Mouse (Mus musculus) left cerebral cortex, postnatal 25 days (tissue): ENCODE measurements around the gene Tmem115. TPM values are rescaled to one million over a fixed set of nuclear protein-coding genes. Genes with fewer than 3 reads are reported as not detected.

ENCODE experiments used
- DNase-seq, 2 experiments: peaks; one replicate each; pipeline ENCODE4 v3.0.0; 2022; ENCODE audit warnings: low spot score in 2 of 2, mixed read lengths in 1 of 2
- intact Hi-C: fragments of 180-260 bp; cut with DNase I; formaldehyde crosslinking; loops from one replicate; pipeline ENCODE4 v1.15.1; 2025
- total RNA-seq, 2 experiments: library from RNA; stranded (reverse); gene quantifications; 2 replicates each; pipeline ENCODE4 v1.2.3; 2021

Gene Tmem115
- total RNA-seq = 10 to 100 TPM; 33.3 to 36.5 TPM

DNA sequence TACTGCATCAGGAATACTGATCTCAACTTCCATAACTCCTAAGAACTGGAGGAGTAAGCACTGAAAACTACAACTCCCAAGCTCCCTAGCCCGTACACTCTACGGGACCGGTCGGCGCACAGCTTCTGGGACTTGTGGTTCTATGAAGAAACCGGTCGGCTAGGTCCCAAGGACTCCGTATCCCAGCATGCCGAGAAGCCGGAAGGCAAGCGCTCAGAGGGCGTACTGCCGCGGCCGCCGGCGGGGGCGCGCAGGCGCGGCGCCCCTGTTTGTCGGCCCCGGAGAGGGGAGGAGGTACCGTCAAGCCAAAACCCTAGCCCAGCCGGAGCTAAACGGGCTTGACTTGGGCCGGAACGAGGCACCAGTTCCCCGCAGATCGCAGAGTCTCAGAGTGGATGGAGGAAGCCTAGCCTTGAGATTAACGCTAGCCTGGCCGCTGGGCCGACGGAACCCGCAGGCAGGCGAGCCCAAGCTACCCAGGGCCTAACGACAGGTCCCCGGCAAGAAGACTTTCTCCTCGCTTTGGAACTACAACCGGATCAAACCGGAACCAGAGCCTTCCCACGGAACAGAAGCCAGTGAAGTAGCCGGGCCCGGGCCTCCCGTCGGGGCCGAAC lies at the start of gene Tmem115:
Gene Tmem115 (plus strand): TSS at position 155 of the 617 bp plus-strand sequence.
- intact Hi-C loops = loop anchor here (10.0 kb wide), 1 partner anchor 649 kb away; the partner anchor contains the start of gene Rbm15b
- DNase-seq = peak; percentile 95 to 99

DNA sequence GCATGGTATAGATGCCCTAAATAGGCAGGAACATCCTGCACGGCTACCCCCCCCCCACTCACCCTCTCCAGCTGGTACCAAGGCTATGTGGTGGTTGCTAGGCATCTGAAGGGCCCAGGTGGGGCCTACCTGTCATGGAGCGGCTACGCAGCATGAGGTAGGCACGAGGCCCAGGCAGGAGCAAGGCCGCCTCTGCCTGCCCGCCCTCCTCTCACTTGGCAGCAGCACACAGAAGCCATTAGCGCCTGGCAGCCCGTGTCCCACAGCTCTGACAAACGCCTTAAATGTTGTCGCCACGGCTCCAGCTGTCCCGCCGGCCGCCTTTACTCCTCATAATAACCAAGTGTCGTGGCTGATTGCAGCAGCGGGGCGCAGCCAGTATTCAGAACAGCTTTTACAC lies 49.4 kb upstream of the Tmem115 start:
- intact Hi-C loops = no loop called here
- DNase-seq = peak; percentile 44 to 54

DNA sequence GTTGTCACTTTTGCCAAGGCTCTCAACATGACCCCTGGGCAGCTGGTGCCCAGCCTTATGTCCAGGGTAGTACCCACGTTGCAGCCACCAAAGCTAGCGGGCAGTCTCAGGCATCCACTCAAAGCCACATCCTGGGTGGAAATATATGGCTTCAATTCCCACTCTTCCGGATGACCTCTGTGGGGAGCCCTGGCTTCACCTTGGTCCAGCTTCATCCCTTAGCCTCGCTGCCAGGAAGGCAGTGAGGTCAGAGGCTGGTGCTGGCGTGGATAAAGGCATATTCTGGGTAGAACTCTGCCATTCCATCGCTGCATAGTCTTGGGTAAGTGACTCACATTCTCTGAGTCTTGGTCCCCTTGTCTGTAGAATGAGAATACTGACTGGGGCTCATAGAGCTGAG lies 49.0 kb upstream of the Tmem115 start:
- no peak for DNase-seq
- intact Hi-C loops = no loop called here

DNA sequence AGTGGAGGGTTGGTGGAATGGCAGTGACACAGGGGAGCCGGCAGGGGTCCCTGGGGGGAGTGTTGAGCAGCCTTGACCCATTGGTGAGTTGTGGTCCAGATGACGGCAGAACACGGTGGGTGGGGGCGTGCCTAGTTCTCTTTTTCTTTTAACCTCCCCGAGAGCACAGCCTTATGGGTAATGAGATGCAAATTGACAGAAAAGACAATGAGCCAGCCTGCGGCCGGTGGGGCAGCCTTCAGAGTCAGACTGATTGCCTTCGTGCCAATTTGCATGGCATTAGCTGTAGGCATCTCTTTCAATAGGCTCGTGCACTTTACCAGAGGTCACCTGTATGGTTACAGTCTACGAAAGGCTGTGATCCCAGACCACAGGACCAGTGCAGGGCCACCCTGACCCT lies 47.7 kb upstream of the Tmem115 start:
- intact Hi-C loops = no loop called here
- no peak for DNase-seq

DNA sequence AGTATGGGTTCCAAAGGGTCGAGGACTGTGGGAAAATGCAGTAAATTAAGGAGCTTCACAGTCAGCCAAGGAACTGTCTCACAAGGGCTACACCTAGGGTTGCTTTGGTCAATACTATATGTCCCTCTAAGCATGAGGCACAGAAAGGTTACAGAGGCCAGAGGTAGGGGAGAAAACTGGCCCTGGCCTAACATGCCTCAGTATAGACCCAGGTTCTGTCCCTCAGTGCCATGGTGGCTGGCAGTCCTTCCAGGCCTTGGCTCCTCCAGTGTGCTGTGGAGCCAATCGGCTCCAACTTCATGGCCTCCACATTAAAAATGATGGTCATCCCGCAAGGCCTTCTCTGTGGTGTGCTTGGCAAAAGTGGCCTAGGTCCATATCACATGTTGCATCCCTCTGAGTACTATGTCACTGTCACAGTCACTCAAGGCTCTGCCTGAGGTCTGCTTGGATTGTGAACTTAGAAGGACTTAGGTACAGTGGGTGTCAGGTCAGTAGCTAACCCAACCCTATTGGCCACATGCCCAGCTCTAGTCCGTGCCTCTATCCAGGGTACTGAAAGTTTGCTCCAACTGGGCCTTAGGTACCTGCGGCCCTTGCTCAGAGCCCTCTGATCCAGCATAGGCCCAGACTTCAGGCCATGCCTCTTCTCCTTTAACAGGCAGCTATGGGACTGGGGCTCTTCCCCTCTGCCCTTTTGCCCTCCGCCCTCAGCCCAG lies 47.1 kb upstream of the Tmem115 start:
- DNase-seq = no peak
- intact Hi-C loops = no loop called here

DNA sequence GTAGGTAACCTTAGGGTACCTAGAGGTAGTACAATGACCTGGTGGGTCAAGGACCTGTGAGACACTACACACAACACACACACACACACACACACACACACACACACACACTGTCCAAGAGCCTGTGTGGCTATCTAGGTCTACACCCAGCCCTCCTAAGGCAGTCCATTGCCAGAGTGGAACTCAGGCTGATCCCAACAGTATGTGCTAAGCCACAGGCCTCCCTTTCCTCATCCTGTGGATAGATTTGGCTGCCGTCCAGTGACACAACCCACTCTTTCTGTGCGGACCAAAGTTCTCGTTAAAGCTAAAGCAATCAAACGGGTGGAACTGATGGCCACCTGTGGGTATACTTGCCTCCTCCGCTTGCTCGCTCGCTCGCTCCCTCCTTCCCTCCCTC lies 43.6 kb upstream of the Tmem115 start:
- intact Hi-C loops = no loop called here

DNA sequence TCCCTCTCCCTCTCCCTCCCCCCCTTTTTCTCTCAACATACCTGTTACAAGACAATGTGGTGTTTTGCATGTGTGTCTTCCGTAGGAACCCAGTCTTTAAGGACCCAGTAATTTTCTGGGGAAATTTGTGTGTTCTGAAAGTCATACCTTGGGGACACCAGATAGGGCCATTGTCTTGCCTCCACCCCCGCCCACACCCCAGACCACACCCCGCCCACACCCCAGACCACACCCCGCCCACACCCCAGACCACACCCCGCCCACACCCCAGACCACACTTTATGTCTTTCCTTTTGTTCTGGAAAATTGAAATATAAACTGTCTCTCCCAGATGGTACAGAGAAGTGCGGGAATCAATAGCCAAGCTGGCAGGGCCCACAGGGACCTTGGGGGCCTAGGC lies 43.1 kb upstream of the Tmem115 start:
- DNase-seq = no peak
- intact Hi-C loops = no loop called here

More for the DNA sequence above, 43.6 kb upstream of the Tmem115 start:
- DNase-seq = no peak

DNA sequence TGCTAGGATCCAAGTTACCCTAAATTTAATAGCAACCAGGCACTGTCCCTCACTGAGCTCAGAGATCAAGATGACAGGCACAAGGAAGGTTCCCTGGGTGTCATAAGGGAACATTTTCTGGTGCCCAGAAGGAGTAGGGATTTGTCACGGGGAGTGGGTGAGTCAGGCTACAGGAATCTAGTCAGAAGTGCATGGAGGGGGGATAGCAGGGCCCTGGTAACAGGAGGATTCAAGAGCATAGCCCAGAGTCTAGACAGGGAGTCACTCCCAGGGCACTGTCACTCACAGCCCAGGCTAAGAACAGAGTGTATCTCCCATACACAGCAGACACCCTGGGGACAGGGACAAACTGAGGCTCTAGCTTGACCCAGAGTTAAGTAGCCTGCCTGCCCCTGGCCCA lies 40.2 kb upstream of the Tmem115 start:
- DNase-seq = no peak
- intact Hi-C loops = no loop called here

DNA sequence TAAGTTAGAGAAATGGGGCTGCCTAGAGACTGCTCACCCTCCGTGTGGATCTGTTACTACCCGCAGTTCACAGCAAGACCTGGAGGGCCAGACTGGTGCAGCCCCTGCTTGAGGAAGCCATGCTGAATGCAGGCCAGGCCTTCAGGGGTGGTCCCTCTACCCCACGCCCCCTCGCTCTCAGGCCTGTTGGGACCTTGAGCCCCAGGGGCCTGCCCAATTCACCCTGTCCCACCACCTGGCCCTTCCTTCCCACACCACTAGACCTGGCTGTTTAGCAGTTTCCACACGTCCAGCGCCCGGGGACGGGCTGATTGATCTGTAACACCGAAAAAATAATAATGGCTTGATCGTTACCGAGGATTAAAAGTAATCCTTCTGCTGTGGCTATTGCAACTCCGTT lies 39.5 kb upstream of the Tmem115 start:
- intact Hi-C loops = no loop called here
- no peak for DNase-seq

DNA sequence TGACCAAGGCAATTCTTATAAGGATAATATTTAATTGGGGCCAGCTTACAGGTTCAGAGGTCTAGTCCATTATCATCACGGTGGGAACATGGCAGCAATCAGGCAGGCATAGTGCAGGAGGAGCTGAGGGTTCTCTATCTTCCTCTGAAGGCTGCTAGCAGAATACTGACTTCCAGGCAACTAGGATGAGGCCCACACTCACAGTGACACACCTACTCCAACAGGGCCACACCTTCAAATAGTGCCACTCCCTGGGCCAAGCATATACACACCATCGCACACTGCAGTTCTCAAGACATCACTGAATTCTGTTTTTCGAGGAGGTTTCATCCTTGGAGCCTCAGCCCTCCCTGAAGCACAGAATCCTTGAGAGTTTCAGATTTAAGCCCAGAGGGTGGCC lies 37.4 kb upstream of the Tmem115 start:
- DNase-seq = no peak
- intact Hi-C loops = no loop called here

DNA sequence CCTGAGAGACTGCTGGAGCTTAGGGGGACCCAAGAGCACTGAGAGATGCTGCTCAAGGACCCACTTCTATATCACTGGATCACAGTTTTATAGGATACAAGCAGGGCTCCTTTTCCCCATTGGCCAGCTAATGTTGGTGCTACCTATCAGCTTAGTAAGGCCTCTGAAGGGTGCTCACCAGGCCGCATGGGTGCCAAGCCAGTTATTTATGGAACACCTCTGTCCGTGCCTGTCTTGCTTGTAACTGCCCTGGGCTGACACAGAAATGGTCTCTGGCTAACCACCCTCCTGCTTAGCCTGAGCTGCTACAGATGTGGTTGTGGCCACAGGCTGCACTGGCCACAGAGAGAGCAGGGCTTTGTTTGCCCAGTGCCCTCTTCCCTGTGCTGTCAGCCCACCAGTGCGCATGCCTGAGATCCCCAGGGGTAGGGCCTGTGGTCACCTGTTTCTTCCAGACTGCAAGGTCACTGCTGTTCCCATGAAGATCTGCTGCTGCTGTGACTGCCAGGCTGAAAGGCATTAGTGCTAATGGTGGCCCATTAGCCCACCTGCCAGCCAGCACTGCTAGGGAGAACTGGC lies 32.9 kb upstream of the Tmem115 start:
- intact Hi-C loops = no loop called here
- no peak for DNase-seq

DNA sequence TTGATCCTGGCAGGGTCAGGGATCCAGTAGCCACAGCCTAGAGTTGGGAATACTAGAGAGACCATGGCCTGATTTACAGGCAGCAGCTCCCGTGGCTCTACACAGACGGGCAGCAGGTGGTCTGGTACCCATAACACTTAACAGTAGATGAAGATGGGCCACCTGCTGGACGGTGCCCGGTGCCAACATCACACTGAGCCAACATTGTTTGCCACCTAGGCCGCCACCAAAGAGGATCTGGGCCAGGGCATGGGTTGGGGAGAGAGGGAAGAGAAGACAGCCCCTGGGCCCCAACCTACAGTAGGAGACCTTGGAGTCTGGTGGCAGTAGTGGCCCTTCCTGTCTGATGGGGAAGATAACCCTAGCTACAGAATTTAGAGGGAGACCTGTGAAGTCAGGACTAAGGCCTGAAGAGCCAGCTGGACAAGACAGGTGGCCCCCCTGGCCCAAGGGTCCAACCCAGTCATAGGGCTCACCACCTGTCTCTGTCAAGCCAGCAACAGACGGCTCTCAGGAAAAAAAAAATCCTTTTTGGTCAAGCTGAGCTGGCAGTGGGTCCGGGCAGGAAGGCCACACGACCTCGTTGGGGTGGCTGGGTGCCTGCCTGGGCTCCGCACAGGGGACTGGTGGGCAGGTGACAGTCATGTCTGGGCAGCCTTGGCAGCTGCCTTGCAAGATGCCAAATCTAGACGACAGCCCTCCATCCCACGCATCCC lies 31.5 kb upstream of the Tmem115 start:
- intact Hi-C loops = no loop called here
- no peak for DNase-seq

DNA sequence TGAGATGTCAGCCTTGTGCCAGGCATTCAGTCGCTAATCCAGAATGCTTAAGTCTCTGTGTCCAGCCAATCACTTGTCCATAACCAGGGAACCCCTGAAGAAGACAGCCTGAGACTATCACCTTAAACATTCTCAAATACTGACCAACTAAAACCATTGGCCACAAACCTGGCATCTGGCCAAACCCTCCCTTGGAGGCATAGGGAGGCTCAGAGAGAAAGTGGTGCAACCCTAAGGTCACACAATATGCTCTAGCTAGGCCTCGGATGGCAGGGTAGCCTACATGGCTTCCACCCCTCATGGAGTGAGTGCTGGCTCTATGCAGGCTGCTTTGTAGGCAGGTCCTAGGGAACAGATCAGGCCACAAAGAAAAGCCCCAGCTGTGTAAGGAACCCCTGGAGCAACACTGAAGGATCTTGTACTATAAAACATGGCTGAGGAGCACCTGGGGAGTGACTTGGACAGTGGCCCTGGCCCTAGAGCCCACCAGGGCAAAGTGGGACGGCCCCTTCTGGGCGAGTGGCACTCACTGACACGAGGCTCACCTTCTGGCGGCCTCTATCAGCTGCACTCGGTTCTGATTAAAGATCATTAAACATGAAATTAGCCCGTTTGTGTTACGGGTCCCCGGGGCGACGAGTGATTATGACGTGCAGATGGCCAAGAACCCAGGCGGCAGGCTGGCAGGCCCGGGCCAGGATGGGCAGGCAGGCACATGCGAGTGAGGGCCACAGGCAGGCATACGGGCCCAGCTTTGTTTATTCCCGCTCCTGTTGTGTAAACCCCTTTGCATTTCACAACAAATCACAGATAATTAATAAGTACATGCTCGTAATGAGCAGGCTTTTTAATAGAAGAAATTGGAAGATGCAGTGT lies 28.8 kb upstream of the Tmem115 start:
- DNase-seq = no peak
- intact Hi-C loops = no loop called here

DNA sequence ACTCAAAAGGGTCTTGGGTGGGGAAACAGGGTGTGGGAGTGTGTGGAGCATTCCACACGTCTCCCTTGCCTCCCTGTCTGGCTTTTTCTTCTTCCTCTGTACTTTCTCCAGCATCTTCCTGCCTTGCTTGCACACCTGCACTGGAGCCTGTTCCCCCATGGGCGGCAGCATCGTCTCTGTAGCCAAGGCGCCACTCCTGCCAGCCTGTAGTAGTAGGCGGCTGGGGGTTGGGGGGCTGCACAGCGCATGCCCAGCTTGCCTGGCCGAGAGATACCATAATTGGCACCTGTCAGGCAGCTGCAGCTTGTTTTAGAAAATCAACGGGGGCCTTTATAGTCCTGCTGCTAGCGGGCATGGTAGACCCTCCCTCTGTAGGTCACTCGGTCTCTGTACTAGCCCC lies 25.5 kb upstream of the Tmem115 start:
- intact Hi-C loops = no loop called here
- DNase-seq = peak; percentile 76 to 78

DNA sequence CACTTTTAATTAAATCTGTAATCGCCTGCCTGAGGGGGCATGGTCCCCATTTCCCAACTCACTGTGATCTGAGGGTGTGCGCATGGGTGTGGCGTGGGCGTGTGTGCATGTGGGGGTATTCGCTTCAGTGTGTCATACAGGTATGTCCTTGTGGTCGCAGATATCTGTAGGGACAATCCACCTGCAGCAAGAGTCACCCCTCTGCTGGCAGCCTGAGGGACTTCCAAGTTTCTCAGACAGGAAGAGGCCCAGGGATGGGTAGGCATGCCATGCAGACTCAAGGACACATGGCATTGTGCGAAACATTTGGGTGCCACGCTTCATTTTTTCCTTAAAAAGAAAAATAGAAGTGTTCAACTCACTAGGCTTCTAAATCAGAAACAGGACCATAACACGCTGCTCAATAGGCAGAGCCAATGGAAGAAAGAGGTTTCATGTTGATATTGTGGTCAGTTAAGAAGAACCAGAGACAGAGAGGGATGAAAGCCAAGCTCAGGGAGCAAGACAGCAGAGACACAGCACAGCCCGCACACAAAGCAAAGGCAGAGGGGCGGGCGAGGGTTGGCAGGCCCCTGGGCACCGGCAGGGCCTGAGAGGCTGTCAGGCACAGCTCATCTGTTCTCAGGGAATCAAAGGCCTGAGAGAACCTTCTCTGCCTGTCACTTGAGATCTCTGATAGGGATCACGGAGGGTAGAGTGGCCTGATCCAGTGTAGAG lies 23.2 kb upstream of the Tmem115 start:
- no peak for DNase-seq

DNA sequence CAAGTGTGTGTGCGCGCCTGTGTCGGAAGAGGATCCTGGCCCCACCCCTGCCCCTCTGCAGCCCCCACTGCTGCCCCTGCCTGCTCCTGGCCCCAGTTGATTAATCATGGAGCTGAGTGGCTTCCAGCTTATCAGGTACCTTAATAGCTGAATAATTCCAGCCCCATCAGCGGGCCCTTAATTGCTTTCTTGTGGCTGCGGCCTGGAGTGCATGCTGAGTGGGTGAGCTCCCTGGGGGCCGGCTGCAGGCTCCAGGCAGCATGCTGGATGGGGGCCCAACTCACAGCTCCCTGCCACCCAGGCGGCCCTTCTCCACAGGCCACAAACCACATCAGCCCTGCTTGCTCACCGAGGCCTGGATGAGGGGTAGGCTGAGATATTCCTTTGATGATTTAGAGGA lies 22.3 kb upstream of the Tmem115 start:
- DNase-seq = no peak
- intact Hi-C loops = no loop called here

More for the DNA sequence above, 23.2 kb upstream of the Tmem115 start:
- intact Hi-C loops = no loop called here

DNA sequence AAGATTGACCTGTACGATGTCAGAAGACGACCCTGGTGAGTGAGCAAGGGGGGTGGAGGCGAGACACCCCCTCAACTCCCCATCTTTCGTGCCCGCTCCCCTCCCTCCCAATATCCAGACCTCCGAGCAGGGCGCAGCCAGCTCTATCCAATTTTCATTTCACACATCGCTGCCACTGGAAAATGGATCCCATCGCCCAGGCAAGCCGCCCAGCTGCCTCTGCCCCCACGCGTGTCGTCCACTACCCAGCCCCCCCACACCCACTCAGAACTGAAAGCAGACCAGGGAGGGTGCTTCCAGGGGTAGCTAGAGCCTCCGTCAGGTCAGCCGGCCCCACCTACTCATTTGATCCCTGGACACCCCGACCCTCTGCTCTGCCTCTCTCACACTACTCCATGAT lies 21.4 kb upstream of the Tmem115 start:
- DNase-seq = no peak
- intact Hi-C loops = no loop called here

DNA sequence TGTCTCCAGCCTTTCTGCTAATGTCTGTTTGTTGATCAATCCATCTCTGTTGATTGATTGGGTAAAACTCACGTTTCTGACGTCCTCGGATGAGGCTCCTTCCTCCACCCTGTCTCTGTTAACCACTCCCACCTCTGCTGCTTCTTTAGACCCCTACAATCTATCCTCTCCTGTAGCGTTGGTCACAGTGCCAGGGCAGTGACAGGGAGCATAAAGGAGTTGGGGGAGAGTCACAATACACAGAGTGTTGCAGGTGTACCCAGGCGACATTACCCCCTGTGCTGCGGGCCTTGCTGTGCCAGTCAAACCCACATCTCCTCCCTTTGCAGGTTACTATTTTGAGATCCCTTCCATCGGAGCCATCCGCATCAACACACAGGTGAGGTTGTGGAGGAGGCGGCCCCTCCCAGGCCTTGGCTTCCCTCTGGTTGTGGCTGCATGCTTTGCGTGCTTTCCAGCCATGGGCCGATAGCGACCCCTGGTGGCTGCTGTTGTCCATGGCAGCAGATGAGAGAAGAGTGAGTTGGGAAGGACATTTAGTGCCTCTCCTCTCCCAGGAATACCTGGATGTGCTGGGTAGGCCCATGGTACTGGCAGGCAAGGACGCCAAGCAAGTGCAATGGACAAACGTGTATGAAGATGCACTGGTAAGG lies 19.3 kb upstream of the Tmem115 start:
- peak; percentile 87 to 88 for DNase-seq
- intact Hi-C loops = loop anchor here (1.0 to 2.0 kb wide), 3 partner anchors 148 to 222 kb away; no protein-coding TSS in a partner anchor
